Mouse (Mus musculus) heart, embryonic 15.5 days (tissue): ENCODE results near the gene Ptges2. TPM values are rescaled to one million over a fixed set of nuclear protein-coding genes. Genes with fewer than 3 reads are reported as not detected.
A peak's percentile ranks its signal among the peaks of the same experiment; 100 is the strongest.

ENCODE experiments used
- ATAC-seq: fragments of 200-750 bp; cut with Nextera tagmentation; replicated peaks from 2 replicates; pipeline ENCODE4 v1.8.0; 2017; ENCODE audit warnings: low read depth, moderate TSS enrichment; ENCODE audit not compliant: insufficient number of reproducible peaks, insufficient read depth, low FRiP score
- H3K27ac ChIP-seq: fragments of 300-500 bp; sonication (generic); 2 replicates; pipeline ENCODE4 v1.5.1; 2015; ENCODE audit warnings: mild to moderate bottlenecking, inconsistent platforms
- H3K27me3 ChIP-seq: fragments of 300-500 bp; sonication (generic); 2 replicates; pipeline ENCODE4 v1.6.1; 2015; ENCODE audit warnings: inconsistent platforms
- H3K36me3 ChIP-seq: fragments of 300-500 bp; sonication (generic); 2 replicates; pipeline ENCODE4 v1.6.1; 2015; ENCODE audit warnings: mild to moderate bottlenecking, inconsistent platforms
- H3K4me1 ChIP-seq: fragments of 300-500 bp; sonication (generic); replicated peaks from 2 replicates; pipeline ENCODE4 v1.6.1; 2015; ENCODE audit warnings: inconsistent platforms
- H3K4me2 ChIP-seq: fragments of 300-500 bp; sonication (generic); 2 replicates; pipeline ENCODE4 v1.6.1; 2015; ENCODE audit warnings: inconsistent platforms, mild to moderate bottlenecking, moderate library complexity
- H3K4me3 ChIP-seq: fragments of 300-500 bp; sonication (generic); 2 replicates; pipeline ENCODE4 v1.5.1; 2015; ENCODE audit warnings: mild to moderate bottlenecking, inconsistent platforms
- H3K9ac ChIP-seq: fragments of 300-500 bp; sonication (generic); 2 replicates; pipeline ENCODE4 v1.6.1; 2015; ENCODE audit warnings: mild to moderate bottlenecking, inconsistent platforms
- H3K9me3 ChIP-seq: fragments of 300-500 bp; sonication (generic); replicated peaks from 2 replicates; pipeline ENCODE4 v1.6.1; 2016; ENCODE audit warnings: inconsistent platforms
- WGBS: fragments of 180-500 bp; shearing (Covaris S2); methylation state at CpG from one replicate; pipeline ENCODE4 v1.1.7; 2015; ENCODE audit warnings: mixed read lengths; 5-methylcytosine and 5-hydroxymethylcytosine counted together
- polyA plus RNA-seq: library from polyadenylated mRNA; unstranded; fragments of >200 nt; fragmentation: Nextera tagmentation; extraction: Ambion mirVana; gene quantifications from 2 replicates; pipeline ENCODE4 v1.2.1, GENCODE M21; 2015

The Ptges2 gene
- polyA plus RNA-seq: 38.2 and 41.8 TPM in 2 replicates

DNA sequence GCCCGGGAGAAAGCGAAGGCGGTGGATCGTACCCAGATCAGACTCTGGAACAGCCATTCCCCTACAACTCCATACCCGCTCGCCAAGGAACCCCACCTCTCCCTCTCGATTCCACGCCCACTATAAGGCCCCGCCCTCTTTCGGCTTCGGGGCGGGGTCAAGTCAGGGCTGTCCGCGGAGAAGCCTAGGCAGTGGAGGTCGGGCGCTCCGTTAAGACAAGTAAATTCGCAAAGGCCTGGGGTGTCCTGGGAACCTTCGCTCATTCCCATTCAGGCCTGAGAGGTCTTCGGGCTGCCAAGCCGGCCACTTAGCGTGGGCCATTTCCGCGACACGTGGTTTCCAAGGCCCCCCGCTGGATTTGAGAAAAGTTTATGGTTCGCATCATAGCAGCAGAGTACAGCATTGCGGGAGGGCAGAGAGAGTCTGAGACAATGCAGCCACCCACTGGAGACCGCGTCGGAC, at the start of gene Ptges2:
Gene Ptges2 (plus strand): TSS at position 413 of the 462 bp plus-strand sequence.
- under 1% methylated on average over 31 of the region's 31 CpGs for WGBS
- no peaks in the 10 kb centered on the region for H3K9me3 ChIP-seq
- H3K4me2 ChIP-seq: peak within 1 kb of the TSS; percentile 96
- H3K27ac ChIP-seq: peak within 1 kb of the TSS; percentile 94
- no peaks in the 10 kb centered on the region for H3K27me3 ChIP-seq
- peak within 1 kb of the TSS; percentile 79 for H3K4me3 ChIP-seq
- peaks cover 29% of the 10 kb centered on the region for H3K4me1 ChIP-seq
- H3K36me3 ChIP-seq: peaks cover 10% of the 10 kb centered on the region; the same call in 1 of the 2 replicates
- peak; percentile 89 for ATAC-seq
- peak within 1 kb of the TSS; percentile 92 for H3K9ac ChIP-seq

DNA sequence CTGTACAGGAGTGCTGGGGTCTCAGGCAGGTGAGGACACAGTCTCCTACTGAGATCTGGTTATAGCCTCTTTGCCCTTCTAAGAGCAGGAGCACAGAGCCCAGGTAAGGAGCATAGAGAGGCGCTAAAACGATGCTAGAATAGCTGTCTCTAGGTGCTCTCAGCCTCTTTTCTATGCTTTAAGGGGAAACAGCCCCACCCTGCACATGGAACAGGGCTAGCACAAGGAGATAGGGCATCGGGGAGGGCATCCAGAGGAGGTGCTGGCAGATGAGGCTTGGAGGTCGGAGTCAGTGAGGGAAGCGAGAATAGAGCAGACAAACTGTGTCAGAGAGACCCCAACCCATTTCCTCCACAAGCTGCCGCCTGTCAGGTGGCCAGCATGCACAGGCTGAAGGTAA, 48.7 kb upstream of the Ptges2 start:
- Histone ChIP-seq H3K4me2 (no peak overlapping the region), H3K27me3 (peaks cover 35% of the 10 kb centered on the region), H3K4me3 (no peak overlapping the region), H3K9ac (no peak overlapping the region), H3K36me3 (no peaks in the 10 kb centered on the region), H3K9me3 (no peaks in the 10 kb centered on the region), H3K27ac (no peak overlapping the region), H3K4me1 (peaks cover 5% of the 10 kb centered on the region)
- no peak for ATAC-seq
- 70% methylated on average over 6 of the region's 6 CpGs for WGBS

DNA sequence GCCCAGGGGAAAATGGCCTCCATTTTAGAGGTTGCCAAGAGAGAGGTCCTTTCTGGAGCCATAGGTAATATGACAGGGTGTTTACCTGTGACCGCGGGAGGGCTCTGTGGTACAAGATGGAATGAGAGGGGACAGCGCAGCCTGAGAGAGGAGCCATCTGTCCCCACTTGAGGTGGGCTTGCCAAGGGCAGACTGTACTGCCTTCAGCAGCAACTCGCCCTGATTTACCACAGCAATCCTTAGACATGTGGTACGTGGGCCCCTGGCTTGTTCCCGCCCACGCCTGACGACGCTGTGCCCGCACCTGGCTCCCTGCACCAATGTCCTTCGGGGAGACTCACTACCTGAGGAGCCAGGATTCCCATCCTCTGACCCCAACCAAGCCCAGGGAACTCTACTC, 47.4 kb upstream of the Ptges2 start:
- peaks cover 35% of the 10 kb centered on the region for H3K27me3 ChIP-seq
- no peak for ATAC-seq

DNA sequence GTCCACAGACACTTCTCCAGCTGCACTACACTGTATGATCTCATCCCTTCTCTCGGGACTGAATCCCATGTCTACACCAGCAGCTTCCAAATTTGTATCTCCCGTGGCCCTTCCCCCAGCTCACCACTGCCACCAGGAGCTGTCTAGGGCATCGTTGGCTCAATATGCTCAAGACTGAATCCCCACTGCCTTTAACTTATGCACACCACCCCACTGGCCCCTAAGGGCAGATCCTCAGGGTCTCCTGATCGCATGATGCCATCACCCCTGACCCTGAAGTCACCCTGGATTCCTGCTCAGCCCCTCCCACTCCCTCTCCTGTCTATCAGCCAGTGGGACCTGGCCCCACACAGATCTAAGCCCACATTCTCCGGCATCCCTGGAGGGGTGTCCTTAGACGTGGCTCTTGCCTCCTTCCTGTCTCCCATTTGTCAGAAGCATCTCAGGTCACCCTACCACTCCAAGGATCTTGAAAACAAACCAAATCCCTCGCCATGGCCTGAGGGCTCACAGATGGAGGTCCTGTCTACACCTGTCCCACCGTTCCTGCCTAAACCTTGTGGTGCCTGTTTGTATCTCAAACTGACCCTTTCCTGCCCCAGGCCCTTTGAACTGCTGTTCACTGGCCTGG, 46.0 kb upstream of the Ptges2 start:
- Histone ChIP-seq H3K27ac (no peak overlapping the region), H3K4me3 (no peak overlapping the region), H3K36me3 (no peaks in the 10 kb centered on the region), H3K9ac (no peak overlapping the region), H3K4me2 (no peak overlapping the region), H3K9me3 (no peaks in the 10 kb centered on the region), H3K4me1 (peaks cover 21% of the 10 kb centered on the region), H3K27me3 (peaks cover 31% of the 10 kb centered on the region)
- ATAC-seq: no peak
- 52% methylated on average over 8 of the region's 8 CpGs for WGBS

More for the DNA sequence above, 47.4 kb upstream of the Ptges2 start:
- H3K9me3 ChIP-seq: no peaks in the 10 kb centered on the region
- no peak overlapping the region for H3K4me2 ChIP-seq
- no peak overlapping the region for H3K9ac ChIP-seq
- H3K36me3 ChIP-seq: no peaks in the 10 kb centered on the region
- H3K4me3 ChIP-seq: no peak overlapping the region
- H3K27ac ChIP-seq: no peak overlapping the region
- 80% methylated on average over 11 of the region's 11 CpGs for WGBS
- H3K4me1 ChIP-seq: peaks cover 16% of the 10 kb centered on the region

DNA sequence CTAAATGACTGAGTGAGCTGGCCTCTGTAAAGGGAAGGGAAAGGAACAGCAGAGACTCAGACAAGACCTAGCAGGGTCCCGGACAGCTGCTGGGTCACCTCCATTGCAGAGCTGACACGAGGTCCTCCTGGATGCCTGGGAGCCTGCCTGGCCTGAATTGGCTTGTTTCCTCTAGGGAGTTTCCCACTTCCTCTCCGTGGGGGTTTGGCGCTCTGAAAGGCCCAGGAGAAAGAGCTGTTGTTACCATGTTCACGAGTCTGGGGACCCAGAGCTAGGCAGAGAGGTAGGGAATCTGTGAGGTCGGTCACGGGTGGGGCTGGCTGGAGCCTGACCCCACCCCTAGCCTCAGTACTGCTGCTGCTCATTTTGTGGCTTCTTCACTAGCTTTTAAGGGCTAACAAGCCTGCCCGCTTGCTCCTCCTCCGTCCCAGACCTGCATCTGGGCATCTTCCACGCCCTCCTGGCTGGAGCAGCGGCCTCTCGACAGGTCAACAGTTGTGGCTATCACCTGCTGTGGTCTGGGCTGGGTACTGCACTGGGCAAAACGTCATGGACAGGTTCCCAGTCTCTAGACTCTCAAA, 45.1 kb upstream of the Ptges2 start:
- Histone ChIP-seq H3K27me3 (peaks cover 31% of the 10 kb centered on the region), H3K9ac (no peak overlapping the region), H3K4me3 (no peak overlapping the region), H3K4me2 (no peak overlapping the region), H3K36me3 (no peaks in the 10 kb centered on the region), H3K9me3 (no peaks in the 10 kb centered on the region), H3K27ac (no peak overlapping the region), H3K4me1 (peaks cover 21% of the 10 kb centered on the region)
- no peak for ATAC-seq
- 53% methylated on average over 13 of the region's 13 CpGs for WGBS

DNA sequence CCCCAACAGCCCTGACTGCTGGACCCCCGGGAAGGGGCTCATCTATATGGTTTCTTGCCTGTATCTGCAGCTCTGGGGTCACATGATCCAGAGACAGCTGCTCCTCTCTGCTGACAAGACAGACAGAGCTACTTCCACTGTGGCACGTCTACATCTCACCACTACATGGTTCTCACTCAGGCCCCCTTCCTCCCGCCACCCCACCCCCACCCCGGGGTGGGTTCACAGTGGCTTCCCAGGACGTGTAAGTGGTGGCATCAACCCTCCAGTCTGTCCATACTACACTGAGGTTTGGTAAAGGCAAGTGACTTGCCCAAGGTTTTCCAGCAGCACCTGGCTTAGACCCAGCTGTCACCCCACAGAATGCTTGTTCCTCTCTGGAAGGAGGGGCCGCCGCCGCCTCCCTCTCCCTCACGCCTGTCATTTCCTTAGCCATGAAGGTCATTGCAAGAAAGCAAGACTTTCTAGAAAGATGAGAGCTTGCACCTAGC, 44.2 kb upstream of the Ptges2 start:
- no peak for ATAC-seq
- H3K9me3 ChIP-seq: no peaks in the 10 kb centered on the region
- H3K4me3 ChIP-seq: no peak overlapping the region
- peak overlapping the region; percentile 98 for H3K4me2 ChIP-seq
- H3K27ac ChIP-seq: no peak overlapping the region
- H3K27me3 ChIP-seq: peaks cover 31% of the 10 kb centered on the region
- no peak overlapping the region for H3K9ac ChIP-seq
- WGBS: 46% methylated on average over 9 of the region's 9 CpGs
- no peaks in the 10 kb centered on the region for H3K36me3 ChIP-seq
- peaks cover 21% of the 10 kb centered on the region for H3K4me1 ChIP-seq

DNA sequence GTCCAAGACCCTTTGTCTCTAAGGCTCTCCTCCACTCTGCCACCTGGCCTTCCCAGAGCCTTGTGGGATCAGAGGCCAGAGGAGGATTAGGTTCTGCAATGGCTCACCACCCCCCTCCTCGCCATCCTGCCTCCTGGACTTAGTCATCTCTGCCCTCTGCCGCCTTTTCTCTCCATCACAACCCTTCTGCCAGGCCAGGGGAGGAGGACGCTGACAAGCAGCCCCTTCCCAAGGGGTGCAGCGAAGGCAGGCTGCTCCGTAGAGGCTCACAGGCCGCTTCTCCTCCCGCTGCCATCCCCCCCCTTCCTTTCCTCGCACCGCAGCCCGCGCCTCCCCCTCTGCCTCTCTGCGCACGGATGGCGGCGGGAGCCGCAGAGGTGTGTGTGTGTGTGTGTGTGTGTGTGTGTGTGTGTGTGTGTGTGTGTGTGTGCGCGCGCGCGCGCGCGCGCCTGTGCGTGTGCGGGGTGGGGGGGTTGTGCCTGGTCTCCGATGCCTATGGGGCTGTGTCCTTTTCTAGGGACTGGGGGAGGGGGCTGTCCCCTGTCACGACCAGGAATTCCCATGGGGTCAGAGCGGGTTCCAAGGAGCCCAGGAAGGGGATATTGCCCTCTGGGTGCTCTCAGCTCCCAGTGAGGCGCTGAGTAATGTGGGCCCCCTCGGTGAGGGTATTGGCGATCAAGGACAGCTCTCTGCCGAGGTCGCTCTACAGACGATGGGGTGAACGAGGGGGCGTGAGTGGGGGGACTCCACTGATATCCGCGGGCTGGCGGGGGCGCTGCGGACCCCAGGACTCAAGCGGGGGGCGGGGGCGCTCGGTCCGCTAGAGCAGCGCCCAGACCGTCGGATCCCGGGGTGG, 43.3 kb upstream of the Ptges2 start, which contains the start of gene Ciz1:
Gene Ciz1 (plus strand): TSS at position 177 of the 856 bp plus-strand sequence.
- Histone ChIP-seq H3K9me3 (no peaks in the 10 kb centered on the region), H3K4me2 (peak within 1 kb of the TSS; percentile 98), H3K27me3 (peaks cover 28% of the 10 kb centered on the region), H3K4me3 (peak within 1 kb of the TSS; percentile 60), H3K36me3 (no peaks in the 10 kb centered on the region), H3K4me1 (peaks cover 21% of the 10 kb centered on the region), H3K27ac (no peak within 1 kb of the TSS), H3K9ac (peak within 1 kb of the TSS; percentile 64)
- 1% methylated on average over 41 of the region's 52 CpGs for WGBS
- ATAC-seq: peak; percentile 5; the same call in 1 of the 2 replicates

DNA sequence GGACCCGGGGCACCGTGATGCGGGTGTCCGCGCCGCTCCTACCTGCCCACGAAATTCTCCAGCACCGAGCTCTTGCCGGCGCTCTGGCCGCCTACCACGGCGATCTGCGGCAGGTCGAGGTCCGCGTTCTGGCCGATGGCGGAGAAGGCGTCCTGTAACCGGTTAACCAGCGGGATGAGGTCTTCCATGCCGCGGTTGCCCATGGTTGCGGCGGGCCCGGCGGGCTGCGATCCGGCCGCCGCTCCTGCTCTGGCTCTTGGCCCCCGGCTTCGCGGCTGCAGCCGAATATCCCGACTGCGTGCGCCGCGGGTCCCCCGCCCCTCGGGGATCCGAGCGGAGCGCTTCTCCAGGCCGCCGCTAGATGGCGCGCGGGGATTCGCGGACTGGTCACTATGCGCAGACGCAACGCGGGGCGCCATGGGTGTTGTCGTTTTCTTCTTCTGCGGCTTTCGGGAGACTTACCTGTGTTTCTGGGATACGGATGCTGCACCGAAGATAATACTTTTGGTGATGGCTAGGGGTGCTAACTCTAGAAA, 42.6 kb upstream of the Ptges2 start, which contains the start of gene Dnm1:
Gene Dnm1 (minus strand): TSS at position 332 of the 536 bp plus-strand sequence.
- Histone ChIP-seq H3K36me3 (no peaks in the 10 kb centered on the region), H3K27me3 (peaks cover 24% of the 10 kb centered on the region), H3K9me3 (no peaks in the 10 kb centered on the region), H3K4me3 (peak within 1 kb of the TSS; percentile 60), H3K4me2 (peak within 1 kb of the TSS; percentile 98), H3K9ac (peak within 1 kb of the TSS; percentile 64), H3K4me1 (peaks cover 21% of the 10 kb centered on the region), H3K27ac (no peak within 1 kb of the TSS)
- ATAC-seq: peak; percentile 69; the same call in 1 of the 2 replicates
- under 1% methylated on average over 57 of the region's 63 CpGs for WGBS

DNA sequence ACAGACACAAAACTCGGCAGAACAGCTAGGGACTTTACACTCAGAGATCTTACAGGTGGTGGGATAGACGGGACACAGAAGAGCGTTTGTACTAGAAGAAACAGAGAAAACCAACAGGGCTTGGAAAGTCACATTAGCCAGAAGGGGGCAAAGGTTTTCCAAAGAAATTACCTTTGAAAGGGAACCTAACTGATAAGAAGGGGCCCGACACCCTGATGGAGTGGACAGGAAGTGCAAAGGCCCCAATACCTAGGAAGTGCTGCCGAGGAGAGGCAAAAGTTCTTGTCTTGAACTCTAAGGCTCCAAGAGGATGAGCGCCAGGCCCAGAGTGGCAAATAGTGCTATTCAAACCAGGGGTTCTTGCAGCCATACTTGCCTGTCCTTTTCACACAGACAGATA, 41.9 kb upstream of the Ptges2 start:
- H3K4me1 ChIP-seq: peaks cover 21% of the 10 kb centered on the region
- ATAC-seq: no peak
- H3K4me2 ChIP-seq: no peak overlapping the region; the same call in 1 of the 2 replicates
- H3K9ac ChIP-seq: no peak overlapping the region
- peaks cover 20% of the 10 kb centered on the region for H3K27me3 ChIP-seq
- H3K27ac ChIP-seq: no peak overlapping the region
- H3K36me3 ChIP-seq: no peaks in the 10 kb centered on the region
- H3K4me3 ChIP-seq: no peak overlapping the region
- no peaks in the 10 kb centered on the region for H3K9me3 ChIP-seq
- WGBS: 57% methylated on average over 6 of the region's 6 CpGs

DNA sequence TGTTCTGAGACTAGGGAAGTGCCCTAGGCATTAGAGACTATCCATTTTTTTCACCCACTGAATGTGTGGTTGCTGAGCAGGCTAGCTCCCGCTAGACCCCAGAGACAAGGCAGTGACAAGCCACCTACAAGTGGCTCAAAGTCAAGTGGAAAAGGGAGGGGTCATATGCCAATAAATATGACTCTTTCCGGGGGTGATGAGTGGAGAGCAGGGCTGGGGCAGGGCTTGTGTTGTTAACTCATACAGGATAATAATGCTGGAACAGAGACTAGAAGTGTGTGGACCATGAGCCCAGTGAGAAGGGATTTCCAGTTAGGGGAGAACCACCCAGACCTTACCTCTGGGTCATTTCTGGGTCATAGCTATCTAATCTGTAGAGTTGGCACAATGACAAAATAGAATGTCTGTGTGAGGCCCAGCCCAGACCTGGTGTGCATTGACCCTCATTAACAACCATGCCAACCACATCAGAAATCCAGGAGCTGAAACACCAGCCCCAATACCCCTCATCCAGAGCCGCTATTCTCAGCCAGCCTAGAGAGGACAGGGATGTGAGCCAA, 41.3 kb upstream of the Ptges2 start:
- H3K9me3 ChIP-seq: no peaks in the 10 kb centered on the region
- H3K27ac ChIP-seq: no peak overlapping the region
- peaks cover 21% of the 10 kb centered on the region for H3K4me1 ChIP-seq
- H3K9ac ChIP-seq: no peak overlapping the region
- ATAC-seq: no peak
- H3K4me2 ChIP-seq: no peak overlapping the region
- no peaks in the 10 kb centered on the region for H3K36me3 ChIP-seq
- peaks cover 15% of the 10 kb centered on the region; the same call in 1 of the 2 replicates for H3K27me3 ChIP-seq
- WGBS: 50% methylated on average over 3 of the region's 3 CpGs
- no peak overlapping the region for H3K4me3 ChIP-seq
